Mouse (Mus musculus): ENCODE data around the gene Zfp551. TPM values are rescaled to one million over a fixed set of nuclear protein-coding genes. Genes with fewer than 3 reads are reported as not detected.

The Zfp551 gene
- 0.30 and 0.47 TPM in 2 replicates for polyA plus RNA-seq (2012; rRNA removed)

GRCm38 (mm10) chr7:12422245-12422849 is at the start of gene Zfp551:
TSS of gene Zfp551 (minus strand) at chr7:12422751.

GRCm38 (mm10) chr7:12369173-12369572 is 53.4 kb downstream of the Zfp551 start, which contains the start of gene Vmn1r84:
TSS of gene Vmn1r84 (minus strand) at chr7:12369273.

Other genes starting within 250 kb of the Zfp551 start
- not detected in 2 replicates for gene Vmn1r80, start 233.5 kb downstream of the Zfp551 start, polyA plus RNA-seq (2012; rRNA removed)
- not detected in 2 replicates for gene Vmn1r81, start 154.5 kb downstream of the Zfp551 start, polyA plus RNA-seq (2012; rRNA removed)
- not detected in 2 replicates for gene Vmn1r82, start 122.3 kb downstream of the Zfp551 start, polyA plus RNA-seq (2012; rRNA removed)
- not detected in 2 replicates for gene Vmn1r83, start 93.3 kb downstream of the Zfp551 start, polyA plus RNA-seq (2012; rRNA removed)
- gene Vmn1r84, start 53.5 kb downstream of the Zfp551 start, polyA plus RNA-seq (2012; rRNA removed): not detected in 2 replicates
- 2.7 and 3.1 TPM in 2 replicates for gene Zfp606, start 55.5 kb upstream of the Zfp551 start, polyA plus RNA-seq (2012; rRNA removed)
- not detected in 2 replicates for gene 2900092C05Rik, start 89.8 kb upstream of the Zfp551 start, polyA plus RNA-seq (2012; rRNA removed)
- not detected in 2 replicates for gene Vmn2r53, start 186.0 kb upstream of the Zfp551 start, polyA plus RNA-seq (2012; rRNA removed)
- gene Vmn2r54, start 217.6 kb upstream of the Zfp551 start, polyA plus RNA-seq (2012; rRNA removed): not detected in 2 replicates